Mouse (Mus musculus) cortical plate, adult 2 months (tissue): ENCODE measurements around the gene Ifit3.

ENCODE experiments used
- CTCF ChIP-seq: fragments of 200-500 bp; IDR thresholded peaks from 2 replicates; pipeline ENCODE4 v1.5.1; 2011; ENCODE audit warnings: mild to moderate bottlenecking, control low read depth, low read length; ENCODE audit not compliant: insufficient read depth; ENCODE audit errors: extremely low read depth
- POLR2A ChIP-seq: fragments of 200-500 bp; IDR thresholded peaks from 2 replicates; pipeline ENCODE4 v1.6.1; 2011; ENCODE audit warnings: mild to moderate bottlenecking, low read length, control low read depth; ENCODE audit not compliant: insufficient read depth; ENCODE audit errors: extremely low read depth

GRCm38 (mm10) chr19:34566178-34566784, 17.1 kb upstream of the Ifit3 start:
- TF ChIP-seq CTCF (no peak), POLR2A (no peak)
